Mouse (Mus musculus) lung, embryonic 14.5 days (tissue): Measurements from ENCODE around the gene Ccdc116. TPM values are rescaled to one million over a fixed set of nuclear protein-coding genes. Genes with fewer than 3 reads are reported as not detected.

Experiments
- ATAC-seq: fragments of 200-750 bp; cut with Nextera tagmentation; 2 replicates; pipeline ENCODE4 v1.8.0; 2017; ENCODE audit warnings: mild to moderate bottlenecking, moderate TSS enrichment, moderate library complexity; ENCODE audit not compliant: insufficient read depth
- DNase-seq: peaks from one replicate; pipeline ENCODE4 v3.0.0-alpha.2; 2015
- H3K27ac ChIP-seq: fragments of 300-500 bp; sonication (generic); 2 replicates; pipeline ENCODE4 v1.5.1; 2014; ENCODE audit warnings: low read depth, mild to moderate bottlenecking, moderate library complexity
- H3K27me3 ChIP-seq: fragments of 300-500 bp; sonication (generic); 2 replicates; pipeline ENCODE4 v1.6.1; 2014; ENCODE audit warnings: low read length, control low read depth; ENCODE audit not compliant: insufficient read depth
- H3K36me3 ChIP-seq: fragments of 300-500 bp; sonication (generic); 2 replicates; pipeline ENCODE4 v1.6.1; 2014; ENCODE audit warnings: control low read depth; ENCODE audit not compliant: insufficient read depth
- H3K4me1 ChIP-seq: fragments of 300-500 bp; sonication (generic); 2 replicates; pipeline ENCODE4 v1.6.1; 2014; ENCODE audit warnings: antibody characterized with exemption, control low read depth; ENCODE audit not compliant: insufficient read depth
- H3K4me2 ChIP-seq: fragments of 300-500 bp; sonication (generic); 2 replicates; pipeline ENCODE4 v1.6.1; 2014; ENCODE audit warnings: mild to moderate bottlenecking
- H3K4me3 ChIP-seq: fragments of 300-500 bp; sonication (generic); 2 replicates; pipeline ENCODE4 v1.5.1; 2014; ENCODE audit warnings: low read depth, low read length
- H3K9ac ChIP-seq: fragments of 300-500 bp; sonication (generic); 2 replicates; pipeline ENCODE4 v1.6.1; 2014
- H3K9me3 ChIP-seq: fragments of 300-500 bp; sonication (generic); 2 replicates; pipeline ENCODE4 v1.6.1; 2016; ENCODE audit warnings: low read depth, low read length, control low read depth
- CTCF ChIP-seq: IDR thresholded peaks from 2 replicates; pipeline ENCODE4 v1.5.1; 2016; ENCODE audit warnings: antibody characterized with exemption, low read depth
- WGBS: fragments of 180-500 bp; shearing (Covaris S2); extraction: QIAGEN DNeasy Blood & Tissue Kit; methylation state at CpG from one replicate; pipeline ENCODE4 v1.1.7; 2014; 5-methylcytosine and 5-hydroxymethylcytosine counted together
- microRNA counts: library from miRNA; unstranded; fragments of <30 nt; microRNA quantifications from one replicate; lab custom pipeline; 2016
- microRNA-seq: library from miRNA; unstranded; fragments of <30 nt; microRNA quantifications from one replicate; pipeline ENCODE4, GENCODE M21; 2016; ENCODE audit warnings: borderline number of aligned reads
- polyA plus RNA-seq: library from polyadenylated mRNA; unstranded; fragments of >200 nt; fragmentation: Nextera tagmentation; extraction: Ambion mirVana; gene quantifications from 2 replicates; pipeline ENCODE4 v1.2.1, GENCODE M21; 2014

Ccdc116 gene
- polyA plus RNA-seq, 1 experiment from 2014 or later = 0.78 TPM

DNA sequence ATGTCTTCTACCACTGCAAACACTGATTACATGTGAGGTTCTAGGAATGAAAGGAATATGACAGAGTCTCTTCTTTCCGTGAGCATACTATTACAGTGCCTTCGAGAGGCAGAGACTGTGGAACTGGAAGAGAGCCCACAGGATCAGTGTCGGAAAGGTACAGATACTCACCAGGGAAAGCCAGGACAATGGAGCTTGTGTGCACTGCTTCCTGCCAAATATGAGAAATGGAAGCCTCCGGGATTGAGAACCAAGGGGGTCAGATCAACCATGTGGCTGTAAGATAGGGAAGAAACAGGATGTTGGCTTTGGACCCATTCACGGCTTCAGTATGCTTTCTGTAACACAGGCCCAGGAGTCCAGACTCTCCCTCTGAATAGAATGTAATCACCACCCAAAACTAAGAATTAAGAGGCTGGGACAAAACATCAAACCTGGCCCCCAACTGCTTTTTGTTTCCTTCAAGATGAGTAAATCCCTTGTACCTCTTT, 29.7 kb downstream of the Ccdc116 start:
- TF ChIP-seq CTCF = no peak
- DNase-seq = no peak
- H3K4me2 ChIP-seq = no peak overlapping the region
- H3K27ac ChIP-seq = no peak overlapping the region
- ATAC-seq = no peak
- H3K4me3 ChIP-seq = no peak overlapping the region
- H3K9me3 ChIP-seq = no peaks in the 10 kb centered on the region
- no peaks in the 10 kb centered on the region for H3K4me1 ChIP-seq
- 83% methylated on average over 5 of the region's 5 CpGs for WGBS
- H3K36me3 ChIP-seq = peaks cover 69% of the 10 kb centered on the region
- H3K9ac ChIP-seq = no peak overlapping the region
- no peaks in the 10 kb centered on the region for H3K27me3 ChIP-seq

DNA sequence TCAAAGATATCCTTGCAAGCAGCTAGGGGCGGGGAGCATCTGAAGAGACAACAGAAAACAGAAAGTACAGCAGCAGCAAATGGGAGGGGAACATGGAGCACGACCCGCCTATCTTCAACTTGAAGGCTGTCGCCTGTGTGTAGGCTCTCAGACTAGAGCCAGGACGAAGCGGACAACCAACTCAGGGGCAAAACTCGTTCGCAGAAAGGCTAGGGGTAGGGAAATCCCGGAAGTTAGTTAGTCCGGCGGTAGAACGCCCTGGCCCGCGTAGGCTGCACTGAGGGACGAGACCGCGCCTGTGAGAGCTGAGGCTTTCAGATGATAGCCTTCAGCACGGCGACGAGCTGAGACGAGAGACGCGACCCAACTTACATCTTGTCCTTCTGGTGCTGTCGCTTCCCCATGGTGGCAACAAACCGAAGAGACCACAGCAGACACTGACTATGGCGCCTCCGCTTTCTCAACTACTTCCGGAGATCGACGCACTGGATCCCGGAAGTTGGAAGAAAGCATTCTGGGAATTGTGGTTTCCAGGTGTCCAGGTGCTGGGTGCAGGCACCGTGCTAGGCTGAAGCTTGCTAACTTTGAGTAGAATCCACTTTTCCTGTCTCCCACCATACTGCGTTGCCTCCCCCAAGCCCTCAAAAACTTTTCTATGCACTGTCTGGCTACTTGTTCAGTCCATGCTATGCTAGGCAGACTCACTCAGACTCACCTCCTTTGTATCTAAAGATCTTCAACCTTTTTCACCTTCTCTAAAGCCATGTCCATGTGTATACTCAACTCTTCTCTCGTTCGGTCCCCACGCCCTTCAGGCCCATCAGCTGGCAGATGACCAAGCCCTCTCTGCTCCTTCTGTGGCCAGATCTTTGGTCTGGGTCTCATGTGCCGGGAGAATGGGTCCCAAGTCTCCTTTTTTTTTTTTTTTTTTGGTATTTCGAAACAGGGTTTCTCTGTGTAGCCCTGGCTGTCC, 36.0 kb downstream of the Ccdc116 start, which contains the start of gene Ppil2:
Gene Ppil2 (minus strand): TSS at position 487 of the 973 bp plus-strand sequence.
- ATAC-seq = peak; percentile 88
- H3K4me2 ChIP-seq = peak within 1 kb of the TSS; percentile 69
- H3K4me3 ChIP-seq = peak within 1 kb of the TSS; percentile 62
- peaks cover 6% of the 10 kb centered on the region; the same call in 1 of the 2 replicates for H3K4me1 ChIP-seq
- H3K36me3 ChIP-seq = peaks cover 38% of the 10 kb centered on the region
- DNase-seq = peak; percentile 89
- H3K27ac ChIP-seq = no peak within 1 kb of the TSS; the same call in 1 of the 2 replicates
- TF ChIP-seq CTCF = no peak
- no peaks in the 10 kb centered on the region for H3K27me3 ChIP-seq
- no peaks in the 10 kb centered on the region for H3K9me3 ChIP-seq
- H3K9ac ChIP-seq = peak within 1 kb of the TSS; percentile 80
- WGBS = 6% methylated on average over 37 of the region's 38 CpGs

DNA sequence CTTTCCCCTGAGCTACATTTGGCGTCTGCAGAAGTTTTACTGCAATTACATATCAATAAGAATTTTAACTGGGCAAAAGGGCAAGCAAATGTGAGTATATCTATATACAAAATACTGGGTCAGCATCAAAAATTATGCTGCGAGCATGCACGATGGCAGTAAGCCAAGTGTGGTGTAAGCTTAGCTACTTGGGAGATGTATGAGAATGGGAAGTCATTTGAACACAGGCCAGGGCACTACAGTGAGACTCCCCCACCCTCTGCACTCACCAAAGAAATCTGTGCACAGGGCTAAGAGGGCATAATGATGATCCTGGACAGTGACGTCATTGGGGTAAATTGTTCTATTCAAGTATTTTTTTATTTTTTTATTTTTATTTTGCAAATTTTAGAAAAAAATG, 42.4 kb downstream of the Ccdc116 start:
- 48% methylated on average over 4 of the region's 4 CpGs for WGBS
- 0 out of 2 replicates have a peak, but pooled peaks have one; percentile 1 for TF ChIP-seq CTCF
- H3K4me2 ChIP-seq = no peak overlapping the region
- H3K27me3 ChIP-seq = no peaks in the 10 kb centered on the region
- H3K9ac ChIP-seq = no peak overlapping the region
- H3K27ac ChIP-seq = no peak overlapping the region
- H3K36me3 ChIP-seq = peaks cover 73% of the 10 kb centered on the region
- ATAC-seq (peak; percentile 88), DNase-seq (peak; percentile 93)
- H3K4me1 ChIP-seq = peaks cover 10% of the 10 kb centered on the region
- no peaks in the 10 kb centered on the region for H3K9me3 ChIP-seq
- no peak overlapping the region for H3K4me3 ChIP-seq

DNA sequence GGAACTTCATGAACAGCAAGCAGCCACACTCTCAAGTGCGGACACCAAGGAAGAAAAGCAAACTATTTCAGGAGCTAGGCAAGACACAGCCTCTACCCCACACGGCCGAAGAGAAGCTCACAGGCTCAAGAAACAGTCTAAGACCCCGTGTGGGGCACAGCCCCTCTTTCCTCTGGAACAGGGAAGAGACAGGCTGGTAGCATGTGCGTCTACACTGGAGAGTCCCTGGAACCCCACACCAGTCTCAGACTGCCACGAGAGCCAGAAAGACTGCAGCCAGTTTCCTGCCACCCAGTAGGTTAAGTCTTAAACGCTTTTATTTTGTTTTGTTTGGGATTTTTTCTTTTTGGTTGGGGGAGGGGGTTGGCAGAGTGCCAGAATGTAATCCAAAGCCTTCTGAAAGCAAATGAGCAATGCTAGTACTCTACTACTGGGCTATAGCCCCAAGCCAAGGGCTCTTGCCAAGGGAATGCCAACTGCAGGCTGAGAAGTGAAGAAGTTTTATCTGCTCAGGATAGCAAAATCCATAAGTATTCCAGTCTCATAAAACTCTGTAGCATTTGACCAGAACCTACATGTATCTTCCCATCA, 44.3 kb downstream of the Ccdc116 start:
- no peak overlapping the region for H3K9ac ChIP-seq
- peak overlapping the region; percentile 32 for H3K27ac ChIP-seq
- peaks cover 78% of the 10 kb centered on the region for H3K36me3 ChIP-seq
- WGBS = 60% methylated on average over 7 of the region's 7 CpGs
- no peak overlapping the region for H3K4me3 ChIP-seq
- peak; percentile 75 for DNase-seq
- TF ChIP-seq CTCF = no peak
- no peaks in the 10 kb centered on the region for H3K9me3 ChIP-seq
- H3K4me2 ChIP-seq = no peak overlapping the region
- H3K4me1 ChIP-seq = peaks cover 10% of the 10 kb centered on the region
- peak; percentile 59; the same call in 1 of the 2 replicates for ATAC-seq
- no peaks in the 10 kb centered on the region for H3K27me3 ChIP-seq

DNA sequence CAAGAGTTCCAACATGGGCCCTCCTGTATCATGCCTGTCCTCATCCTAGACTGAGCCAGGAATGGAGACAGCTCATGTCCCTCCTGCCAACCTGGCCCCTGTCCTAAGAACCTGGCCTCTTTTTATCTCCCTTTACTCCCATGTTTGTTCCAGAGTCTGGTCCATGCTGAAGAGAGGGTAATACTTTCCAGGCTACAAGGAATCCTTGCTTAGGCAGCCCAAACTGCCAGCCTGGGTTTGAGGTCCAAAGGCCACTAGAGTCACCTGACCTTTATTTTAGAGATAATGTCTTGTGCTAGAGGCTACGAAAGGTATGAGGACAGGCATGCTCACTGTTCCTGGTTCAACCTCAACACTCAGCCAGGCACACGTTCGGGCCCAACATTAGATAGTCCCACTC, 50.1 kb downstream of the Ccdc116 start:
- ATAC-seq (no peak), DNase-seq (no peak)
- Histone ChIP-seq H3K4me1 (no peaks in the 10 kb centered on the region), H3K27me3 (no peaks in the 10 kb centered on the region), H3K27ac (no peak overlapping the region), H3K4me3 (no peak overlapping the region), H3K9ac (no peak overlapping the region), H3K9me3 (no peaks in the 10 kb centered on the region), H3K36me3 (peaks cover 84% of the 10 kb centered on the region), H3K4me2 (no peak overlapping the region)
- no peak for TF ChIP-seq CTCF
- 91% methylated on average over 3 of the region's 3 CpGs for WGBS

MicroRNAs encoded within 50 kb of the gene (microRNA counts, 519-probe panel; counts per million panel counts)
- microRNA mmu-miR-130b (lab: Ali Mortazavi, UCI) = 4,159 counts per million, percentile 86 among the panel's probes with 10 or more counts
- microRNA mmu-miR-301b (lab: Ali Mortazavi, UCI) = 2,277 counts per million, percentile 34 among the panel's probes with 10 or more counts

Small RNAs within 50 kb of the gene (microRNA-seq; reads per million reads assigned to microRNA genes)
- gene Mir130b (6,905 reads per million, percentile 91 among the genes with 10 or more reads in this experiment), gene Mir301b (83.9 reads per million, percentile 46 among the genes with 10 or more reads in this experiment)

Other genes starting within 250 kb of the Ccdc116 start
- 181 and 186 TPM in 2 replicates for gene Mapk1, start 163.8 kb downstream of the Ccdc116 start, polyA plus RNA-seq
- gene Ypel1, start 77.5 kb downstream of the Ccdc116 start, polyA plus RNA-seq = 31.1 and 36.2 TPM in 2 replicates
- 119 and 136 TPM in 2 replicates for gene Ppil2, start 36.0 kb downstream of the Ccdc116 start, polyA plus RNA-seq
- gene 2610318N02Rik, start 22.1 kb downstream of the Ccdc116 start, polyA plus RNA-seq = 43.0 and 45.7 TPM in 2 replicates
- 66.0 and 70.0 TPM in 2 replicates for gene Sdf2l1, start 14.8 kb downstream of the Ccdc116 start, polyA plus RNA-seq
- gene Ydjc, start 2.6 kb downstream of the Ccdc116 start, polyA plus RNA-seq = 10.1 TPM in 2 replicates
- gene Ube2l3, start 55.4 kb upstream of the Ccdc116 start, polyA plus RNA-seq = 349 and 371 TPM in 2 replicates
- gene Rimbp3, start 61.4 kb upstream of the Ccdc116 start, polyA plus RNA-seq = 0.13 and 0.30 TPM in 2 replicates
- gene Hic2, start 86.3 kb upstream of the Ccdc116 start, polyA plus RNA-seq = 3.4 and 4.3 TPM in 2 replicates
- 6.7 and 7.5 TPM in 2 replicates for gene Tmem191c, start 128.8 kb upstream of the Ccdc116 start, polyA plus RNA-seq
- gene Serpind1, start 184.1 kb upstream of the Ccdc116 start, polyA plus RNA-seq = 0.12 and 0.25 TPM in 2 replicates